Mouse (Mus musculus): ENCODE results near the gene Ctsa. TPM values are rescaled to one million over a fixed set of nuclear protein-coding genes. Genes with fewer than 3 reads are reported as not detected.
A peak's percentile ranks its signal among the peaks of the same experiment; 100 is the strongest.
"Not testable (repeated sequence)": the region's sequence is repeated elsewhere in the genome, so short reads cannot be mapped to it uniquely, and the experiment has no call there.

Gene Ctsa
- polyA plus RNA-seq, 1 experiment, result 202 TPM

DNA sequence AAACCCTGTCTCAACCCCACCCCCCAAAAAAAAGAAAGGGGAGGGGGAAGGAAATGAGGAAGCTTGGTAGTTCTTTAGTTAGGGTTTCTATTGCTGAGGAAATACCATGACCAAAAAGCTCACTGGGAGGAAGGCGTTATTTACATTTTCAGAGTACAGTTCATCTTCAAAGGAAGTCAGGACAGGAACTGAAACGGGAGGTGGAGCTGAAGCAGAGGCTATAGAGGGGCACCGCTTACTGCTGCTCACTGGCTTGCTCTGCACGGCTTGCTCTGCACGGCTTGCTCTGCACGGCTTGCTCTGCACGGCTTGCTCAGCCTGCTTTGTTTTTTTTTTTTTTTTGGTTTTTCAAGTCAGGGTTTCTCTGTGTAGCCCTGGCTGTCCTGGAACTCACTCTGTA, 35.8 kb downstream of the Ctsa start:
- Histone ChIP-seq H3K27me3 (ENCODE audit: control insufficient read depth, insufficient read depth, insufficient read length) (no peaks in the 10 kb centered on the region), H3ac (ENCODE audit: control insufficient read depth, insufficient read length) (no peak overlapping the region), H3K36me3 (ENCODE audit: control insufficient read depth, insufficient read depth) (no peaks in the 10 kb centered on the region), H3K79me2 (ENCODE audit: control insufficient read depth, insufficient read depth) (no peaks in the 10 kb centered on the region), H3K4me2 (ENCODE audit: low read depth) (no peak overlapping the region), H3K4me3 (no peak overlapping the region)
- TF ChIP-seq REST (IDR thresholded peaks at IDR 0.05; ENCODE audit: insufficient read depth, insufficient read length) (no peak), E2F4 (IDR thresholded peaks at IDR 0.05; ENCODE audit: insufficient read depth) (no peak), CEBPB (IDR thresholded peaks at IDR 0.05; ENCODE audit: insufficient read depth, poor library complexity, severe bottlenecking) (no peak), MAX (IDR thresholded peaks at IDR 0.05; ENCODE audit: low read depth) (no peak), MYOG (IDR thresholded peaks at IDR 0.05; ENCODE audit: control insufficient read depth in 1 of 3, insufficient read depth in 1 of 3, insufficient read length in 2 of 3, low read depth in 2 of 3) (no peak), TCF12 (IDR thresholded peaks at IDR 0.05; ENCODE audit: insufficient read depth, poor library complexity, severe bottlenecking) (no peak), SRF (IDR thresholded peaks at IDR 0.05; ENCODE audit: control insufficient read depth, insufficient read length, low read depth) (no peak), TCF3 (IDR thresholded peaks at IDR 0.05; ENCODE audit: insufficient read length, low read depth) (no peak), MYOD1 (IDR thresholded peaks at IDR 0.05; ENCODE audit: control insufficient read depth in 1 of 3, insufficient read length in 2 of 3, low read depth in 2 of 3) (no peak), POLR2A (IDR thresholded peaks at IDR 0.05; ENCODE audit: insufficient read length, low read depth) (no peak), USF1 (IDR thresholded peaks at IDR 0.05; ENCODE audit: low read depth) (no peak), POLR2AphosphoS2 (IDR thresholded peaks at IDR 0.05; ENCODE audit: insufficient read length, low read depth) (no peak)

DNA sequence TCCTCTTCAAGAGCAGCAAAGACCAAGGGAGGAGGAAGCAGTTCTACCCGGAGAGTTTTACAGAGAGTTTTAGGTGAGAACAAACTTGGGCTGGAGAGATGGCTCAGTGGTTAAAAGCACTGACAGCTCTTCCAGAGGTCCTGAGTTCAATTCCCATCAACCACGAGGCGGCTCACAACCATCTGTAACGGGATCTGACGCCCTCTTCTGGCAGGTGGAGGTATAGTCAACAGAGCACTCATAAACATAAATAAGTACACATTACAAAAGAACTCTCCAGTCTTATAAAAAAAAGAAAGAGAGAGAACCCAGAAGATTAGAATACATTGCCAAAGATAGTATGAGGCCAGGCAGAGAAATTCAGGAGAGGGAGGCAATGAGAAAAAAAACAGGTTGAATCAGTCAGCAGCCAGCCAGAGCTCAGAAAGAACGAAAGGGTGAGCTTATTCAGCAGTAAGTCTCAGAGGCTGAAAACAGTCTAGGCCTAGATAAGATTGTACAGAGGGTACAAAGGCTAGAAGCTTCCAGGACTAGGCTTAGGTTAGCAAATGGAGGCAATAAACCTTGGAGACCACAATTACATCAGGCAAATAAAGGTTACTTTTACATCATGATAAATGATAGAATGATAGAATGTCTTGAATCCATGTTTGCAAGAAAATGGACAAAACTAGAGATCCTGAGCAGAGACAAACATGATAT, 39.1 kb downstream of the Ctsa start:
- no peaks in the 10 kb centered on the region for H3K79me2 ChIP-seq (ENCODE audit: control insufficient read depth, insufficient read depth)
- H3K4me2 ChIP-seq (ENCODE audit: low read depth), result no peak overlapping the region
- TF ChIP-seq USF1 (IDR thresholded peaks at IDR 0.05; ENCODE audit: low read depth) (no peak), MYOD1 (IDR thresholded peaks at IDR 0.05; ENCODE audit: control insufficient read depth in 1 of 3, insufficient read length in 2 of 3, low read depth in 2 of 3) (no peak), E2F4 (IDR thresholded peaks at IDR 0.05; ENCODE audit: insufficient read depth) (no peak), MYOG (IDR thresholded peaks at IDR 0.05; ENCODE audit: control insufficient read depth in 1 of 3, insufficient read depth in 1 of 3, insufficient read length in 2 of 3, low read depth in 2 of 3) (no peak), REST (IDR thresholded peaks at IDR 0.05; ENCODE audit: insufficient read depth, insufficient read length) (no peak), POLR2AphosphoS2 (IDR thresholded peaks at IDR 0.05; ENCODE audit: insufficient read length, low read depth) (no peak), SRF (IDR thresholded peaks at IDR 0.05; ENCODE audit: control insufficient read depth, insufficient read length, low read depth) (no peak), CEBPB (IDR thresholded peaks at IDR 0.05; ENCODE audit: insufficient read depth, poor library complexity, severe bottlenecking) (no peak), MAX (IDR thresholded peaks at IDR 0.05; ENCODE audit: low read depth) (no peak), TCF12 (IDR thresholded peaks at IDR 0.05; ENCODE audit: insufficient read depth, poor library complexity, severe bottlenecking) (no peak)
- no peaks in the 10 kb centered on the region for H3K27me3 ChIP-seq (ENCODE audit: control insufficient read depth, insufficient read depth, insufficient read length)
- no peak overlapping the region for H3ac ChIP-seq (ENCODE audit: control insufficient read depth, insufficient read length)
- no peaks in the 10 kb centered on the region for H3K36me3 ChIP-seq (ENCODE audit: control insufficient read depth, insufficient read depth)
- no peak overlapping the region for H3K4me3 ChIP-seq

DNA sequence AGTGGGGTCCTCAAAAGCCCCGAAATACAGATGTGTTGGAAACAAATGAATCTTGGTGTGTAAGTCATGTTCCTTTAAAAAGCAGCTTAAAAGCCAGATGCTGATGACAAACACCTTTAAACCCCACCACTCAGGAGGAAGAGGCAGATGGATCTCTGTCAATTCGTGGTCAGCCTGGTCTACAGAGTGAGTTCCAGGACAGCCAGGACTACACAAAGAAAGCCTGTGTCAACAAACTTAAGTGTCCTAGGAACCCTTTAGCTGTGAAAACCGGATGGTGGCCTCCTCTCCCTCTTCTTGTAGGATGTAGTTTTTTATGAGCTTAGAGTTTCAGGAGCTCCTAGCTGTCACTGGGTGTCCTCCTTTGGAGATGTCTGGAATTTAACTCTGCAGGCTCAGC, 40.9 kb downstream of the Ctsa start:
- no peak for TF ChIP-seq MYOG (IDR thresholded peaks at IDR 0.05; ENCODE audit: control insufficient read depth in 1 of 3, insufficient read depth in 1 of 3, insufficient read length in 2 of 3, low read depth in 2 of 3)
- TF ChIP-seq TCF12 (IDR thresholded peaks at IDR 0.05; ENCODE audit: insufficient read depth, poor library complexity, severe bottlenecking), result no peak
- no peak for TF ChIP-seq MYOD1 (IDR thresholded peaks at IDR 0.05; ENCODE audit: control insufficient read depth in 1 of 3, insufficient read length in 2 of 3, low read depth in 2 of 3)
- no peak for TF ChIP-seq MAX (IDR thresholded peaks at IDR 0.05; ENCODE audit: low read depth)
- no peak for TF ChIP-seq POLR2A (IDR thresholded peaks at IDR 0.05; ENCODE audit: insufficient read length, low read depth)
- no peak for TF ChIP-seq SRF (IDR thresholded peaks at IDR 0.05; ENCODE audit: control insufficient read depth, insufficient read length, low read depth)
- no peak for TF ChIP-seq TCF3 (IDR thresholded peaks at IDR 0.05; ENCODE audit: insufficient read length, low read depth)
- no peak for TF ChIP-seq USF1 (IDR thresholded peaks at IDR 0.05; ENCODE audit: low read depth)
- TF ChIP-seq REST (IDR thresholded peaks at IDR 0.05; ENCODE audit: insufficient read depth, insufficient read length), result no peak
- no peak for TF ChIP-seq E2F4 (IDR thresholded peaks at IDR 0.05; ENCODE audit: insufficient read depth)
- TF ChIP-seq POLR2AphosphoS2 (IDR thresholded peaks at IDR 0.05; ENCODE audit: insufficient read length, low read depth), result no peak
- TF ChIP-seq CEBPB (IDR thresholded peaks at IDR 0.05; ENCODE audit: insufficient read depth, poor library complexity, severe bottlenecking), result no peak
- no peaks in the 10 kb centered on the region for H3K27me3 ChIP-seq (ENCODE audit: control insufficient read depth, insufficient read depth, insufficient read length)
- no peak overlapping the region for H3ac ChIP-seq (ENCODE audit: control insufficient read depth, insufficient read length)
- H3K4me3 ChIP-seq, result peak overlapping the region; percentile 8
- no peaks in the 10 kb centered on the region for H3K36me3 ChIP-seq (ENCODE audit: control insufficient read depth, insufficient read depth)
- H3K4me2 ChIP-seq (ENCODE audit: low read depth), result peak overlapping the region; percentile 59
- H3K79me2 ChIP-seq (ENCODE audit: control insufficient read depth, insufficient read depth), result peaks cover 6% of the 10 kb centered on the region

GRCm38 (mm10) chr2:164874239-164874769, 41.6 kb downstream of the Ctsa start:
- H3K79me2 ChIP-seq (ENCODE audit: control insufficient read depth, insufficient read depth), result peaks cover 9% of the 10 kb centered on the region
- H3K27me3 ChIP-seq (ENCODE audit: control insufficient read depth, insufficient read depth, insufficient read length), result no peaks in the 10 kb centered on the region
- TF ChIP-seq MYOG (IDR thresholded peaks at IDR 0.05; ENCODE audit: control insufficient read depth in 1 of 3, insufficient read depth in 1 of 3, insufficient read length in 2 of 3, low read depth in 2 of 3) (peak; percentile 57 to 90 (median 81)), TCF12 (IDR thresholded peaks at IDR 0.05; ENCODE audit: insufficient read depth, poor library complexity, severe bottlenecking) (no peak), USF1 (IDR thresholded peaks at IDR 0.05; ENCODE audit: low read depth) (no peak), MAX (IDR thresholded peaks at IDR 0.05; ENCODE audit: low read depth) (no peak), E2F4 (IDR thresholded peaks at IDR 0.05; ENCODE audit: insufficient read depth) (no peak), POLR2AphosphoS2 (IDR thresholded peaks at IDR 0.05; ENCODE audit: insufficient read length, low read depth) (peak; percentile 78), REST (IDR thresholded peaks at IDR 0.05; ENCODE audit: insufficient read depth, insufficient read length) (no peak), MYOD1 (IDR thresholded peaks at IDR 0.05; ENCODE audit: control insufficient read depth in 1 of 3, insufficient read length in 2 of 3, low read depth in 2 of 3) (peak; percentile 35 to 78 (median 60)), TCF3 (IDR thresholded peaks at IDR 0.05; ENCODE audit: insufficient read length, low read depth) (no peak)
- H3ac ChIP-seq (ENCODE audit: control insufficient read depth, insufficient read length), result no peak overlapping the region
- peak overlapping the region; percentile 8 for H3K4me3 ChIP-seq
- H3K36me3 ChIP-seq (ENCODE audit: control insufficient read depth, insufficient read depth), result no peaks in the 10 kb centered on the region
- H3K4me2 ChIP-seq (ENCODE audit: low read depth), result peak overlapping the region; percentile 59

- not testable (repeated sequence) for H3K36me3 ChIP-seq (ENCODE audit: control insufficient read depth, insufficient read depth); H3K4me2 ChIP-seq (ENCODE audit: low read depth); H3K27me3 ChIP-seq (ENCODE audit: control insufficient read depth, insufficient read depth, insufficient read length); H3ac ChIP-seq (ENCODE audit: control insufficient read depth, insufficient read length); H3K4me3 ChIP-seq
- peaks cover 16% of the 10 kb centered on the region for H3K79me2 ChIP-seq (ENCODE audit: control insufficient read depth, insufficient read depth)
Observed at GRCm38 (mm10) chr2:164875648-164876047, 43.0 kb downstream of the Ctsa start.

All from myocyte (in vitro differentiated cells).